Mouse (Mus musculus): Measurements from ENCODE around the gene Sec14l3. TPM values are rescaled to one million over a fixed set of nuclear protein-coding genes. Genes with fewer than 3 reads are reported as not detected.

Sec14l3 gene
- total and polyA plus RNA-seq, 2 experiments from 2014 or later, result 0.20 TPM; not detected in 1

GRCm38 (mm10) chr11:4034169-4034568 is 30.5 kb upstream of the Sec14l3 start:
- no peak for TF ChIP-seq EP300 (IDR thresholded peaks at IDR 0.05; ENCODE audit: low read depth)
- Histone ChIP-seq H3K27me3 (ENCODE audit: control insufficient read depth, insufficient read depth, low read length) (peaks cover 7% of the 10 kb centered on the region; the same call in 1 of the 2 replicates), H3K9ac (replicated peaks; ENCODE audit: low read depth, low read length) (no peak overlapping the region), H3K9me3 (replicated peaks; ENCODE audit: control insufficient read depth, low read length) (no peaks in the 10 kb centered on the region), H3K4me3 (ENCODE audit: low read depth, low read length) (no peak overlapping the region), H3K27ac (ENCODE audit: low read depth) (no peak overlapping the region), H3K36me3 (replicated peaks; ENCODE audit: control insufficient read depth, insufficient read depth, low read length) (no peaks in the 10 kb centered on the region), H3K4me1 (ENCODE audit: control insufficient read depth, insufficient read depth) (no peaks in the 10 kb centered on the region), H3K4me2 (ENCODE audit: low read depth, low read length) (no peak overlapping the region)
- ATAC-seq (ENCODE audit: insufficient read depth, low read depth) (no peak), DNase-seq (ENCODE audit: low spot score) (no peak)
- 81% methylated on average over 4 of the region's 4 CpGs for WGBS

- Histone ChIP-seq H3K4me3 (ENCODE audit: low read depth, low read length) (no peak overlapping the region), H3K4me2 (ENCODE audit: low read depth, low read length) (no peak overlapping the region), H3K27ac (ENCODE audit: low read depth) (no peak overlapping the region), H3K9ac (replicated peaks; ENCODE audit: low read depth, low read length) (no peak overlapping the region), H3K27me3 (ENCODE audit: control insufficient read depth, insufficient read depth, low read length) (peaks cover 7% of the 10 kb centered on the region; the same call in 1 of the 2 replicates), H3K9me3 (replicated peaks; ENCODE audit: control insufficient read depth, low read length) (no peaks in the 10 kb centered on the region), H3K36me3 (replicated peaks; ENCODE audit: control insufficient read depth, insufficient read depth, low read length) (no peaks in the 10 kb centered on the region), H3K4me1 (ENCODE audit: control insufficient read depth, insufficient read depth) (no peaks in the 10 kb centered on the region)
- TF ChIP-seq EP300 (IDR thresholded peaks at IDR 0.05; ENCODE audit: low read depth), result no peak
- TF ChIP-seq CTCF (IDR thresholded peaks at IDR 0.05; ENCODE audit: low read depth), result no peak
- DNase-seq (ENCODE audit: low spot score) (no peak), ATAC-seq (ENCODE audit: insufficient read depth, low read depth) (peak; percentile 57)
- 58% methylated on average over 18 of the region's 18 CpGs for WGBS
Measured at GRCm38 (mm10) chr11:4035116-4035892, 29.3 kb upstream of the Sec14l3 start.

GRCm38 (mm10) chr11:4035916-4036315 is 28.7 kb upstream of the Sec14l3 start:
- H3K4me2 ChIP-seq (ENCODE audit: low read depth, low read length), result no peak overlapping the region
- H3K4me1 ChIP-seq (ENCODE audit: control insufficient read depth, insufficient read depth), result no peaks in the 10 kb centered on the region
- 79% methylated on average over 6 of the region's 6 CpGs for WGBS
- H3K9me3 ChIP-seq (replicated peaks; ENCODE audit: control insufficient read depth, low read length), result no peaks in the 10 kb centered on the region
- H3K4me3 ChIP-seq (ENCODE audit: low read depth, low read length), result no peak overlapping the region
- no peak for ATAC-seq (ENCODE audit: insufficient read depth, low read depth)
- H3K9ac ChIP-seq (replicated peaks; ENCODE audit: low read depth, low read length), result no peak overlapping the region
- no peaks in the 10 kb centered on the region for H3K36me3 ChIP-seq (replicated peaks; ENCODE audit: control insufficient read depth, insufficient read depth, low read length)
- no peak for TF ChIP-seq CTCF (IDR thresholded peaks at IDR 0.05; ENCODE audit: low read depth)
- no peak for TF ChIP-seq EP300 (IDR thresholded peaks at IDR 0.05; ENCODE audit: low read depth)
- H3K27me3 ChIP-seq (ENCODE audit: control insufficient read depth, insufficient read depth, low read length), result peaks cover 7% of the 10 kb centered on the region; the same call in 1 of the 2 replicates
- H3K27ac ChIP-seq (ENCODE audit: low read depth), result no peak overlapping the region
- no peak for DNase-seq (ENCODE audit: low spot score)

GRCm38 (mm10) chr11:4036365-4037084 is 28.1 kb upstream of the Sec14l3 start:
- H3K36me3 ChIP-seq (replicated peaks; ENCODE audit: control insufficient read depth, insufficient read depth, low read length), result no peaks in the 10 kb centered on the region
- H3K27me3 ChIP-seq (ENCODE audit: control insufficient read depth, insufficient read depth, low read length), result peaks cover 5% of the 10 kb centered on the region; the same call in 1 of the 2 replicates
- no peaks in the 10 kb centered on the region for H3K9me3 ChIP-seq (replicated peaks; ENCODE audit: control insufficient read depth, low read length)
- H3K27ac ChIP-seq (ENCODE audit: low read depth), result no peak overlapping the region
- WGBS, result 56% methylated on average over 9 of the region's 9 CpGs
- ATAC-seq (ENCODE audit: insufficient read depth, low read depth) (no peak), DNase-seq (ENCODE audit: low spot score) (no peak)
- H3K9ac ChIP-seq (replicated peaks; ENCODE audit: low read depth, low read length), result no peak overlapping the region
- TF ChIP-seq CTCF (IDR thresholded peaks at IDR 0.05; ENCODE audit: low read depth) (no peak), EP300 (IDR thresholded peaks at IDR 0.05; ENCODE audit: low read depth) (no peak)
- H3K4me3 ChIP-seq (ENCODE audit: low read depth, low read length), result no peak overlapping the region
- no peak overlapping the region for H3K4me2 ChIP-seq (ENCODE audit: low read depth, low read length)
- H3K4me1 ChIP-seq (ENCODE audit: control insufficient read depth, insufficient read depth), result no peaks in the 10 kb centered on the region

GRCm38 (mm10) chr11:4039951-4040350 is 24.7 kb upstream of the Sec14l3 start:
- no peak for DNase-seq (ENCODE audit: low spot score)
- no peak overlapping the region for H3K4me2 ChIP-seq (ENCODE audit: low read depth, low read length)
- no peaks in the 10 kb centered on the region for H3K9me3 ChIP-seq (replicated peaks; ENCODE audit: control insufficient read depth, low read length)
- no peaks in the 10 kb centered on the region for H3K4me1 ChIP-seq (ENCODE audit: control insufficient read depth, insufficient read depth)
- no peaks in the 10 kb centered on the region for H3K36me3 ChIP-seq (replicated peaks; ENCODE audit: control insufficient read depth, insufficient read depth, low read length)
- ATAC-seq (ENCODE audit: insufficient read depth, low read depth), result no peak
- no peak overlapping the region for H3K4me3 ChIP-seq (ENCODE audit: low read depth, low read length)
- TF ChIP-seq EP300 (IDR thresholded peaks at IDR 0.05; ENCODE audit: low read depth) (no peak), CTCF (IDR thresholded peaks at IDR 0.05; ENCODE audit: low read depth) (no peak)
- WGBS, result 84% methylated on average over 4 of the region's 4 CpGs
- no peaks in the 10 kb centered on the region for H3K27me3 ChIP-seq (ENCODE audit: control insufficient read depth, insufficient read depth, low read length)
- no peak overlapping the region for H3K9ac ChIP-seq (replicated peaks; ENCODE audit: low read depth, low read length)
- no peak overlapping the region for H3K27ac ChIP-seq (ENCODE audit: low read depth)
